Mouse (Mus musculus): ENCODE results near the gene Rcn3. TPM values are rescaled to one million over a fixed set of nuclear protein-coding genes. Genes with fewer than 3 reads are reported as not detected.
A peak's percentile ranks its signal among the peaks of the same experiment; 100 is the strongest.
"Not testable (repeated sequence)": the region's sequence is repeated elsewhere in the genome, so short reads cannot be mapped to it uniquely, and the experiment has no call there.

The Rcn3 gene
- polyA plus RNA-seq, 1 experiment from 2014 or later: 127 TPM

- H3K36me3 ChIP-seq: no peaks in the 10 kb centered on the region
- H3K4me3 ChIP-seq: no peak overlapping the region
- ATAC-seq (ENCODE audit: low read depth): no peak
- H3K27ac ChIP-seq (replicated peaks): no peak overlapping the region
- 78% methylated on average over 8 of the region's 8 CpGs for WGBS
- 0 out of 2 replicates have a peak, but pooled peaks cover 6% of the 10 kb centered on the region for H3K4me1 ChIP-seq (replicated peaks)
- no peaks in the 10 kb centered on the region for H3K9me3 ChIP-seq
- no peak overlapping the region for H3K4me2 ChIP-seq
- no peaks in the 10 kb centered on the region for H3K27me3 ChIP-seq
- H3K9ac ChIP-seq: no peak overlapping the region
These were observed 13.5 kb upstream of the Rcn3 start for GRCm38 (mm10) chr7:45105491-45105890.

- Histone ChIP-seq H3K9ac (no peak overlapping the region), H3K27me3 (no peaks in the 10 kb centered on the region), H3K4me1 (replicated peaks) (0 out of 2 replicates have a peak, but pooled peaks cover 6% of the 10 kb centered on the region), H3K9me3 (no peaks in the 10 kb centered on the region), H3K36me3 (no peaks in the 10 kb centered on the region), H3K27ac (replicated peaks) (no peak overlapping the region), H3K4me3 (no peak overlapping the region), H3K4me2 (no peak overlapping the region)
- 80% methylated on average over 5 of the region's 5 CpGs for WGBS
- no peak for ATAC-seq (ENCODE audit: low read depth)
These were observed 12.9 kb upstream of the Rcn3 start for GRCm38 (mm10) chr7:45104941-45105340.

GRCm38 (mm10) chr7:45103652-45104180 lies 11.7 kb upstream of the Rcn3 start, which contains the start of gene Fcgrt:
Fcgrt (minus strand) TSS chr7:45103851.
- no peaks in the 10 kb centered on the region for H3K36me3 ChIP-seq
- peak within 1 kb of the TSS; percentile 31; the same call in 1 of the 2 replicates for H3K9ac ChIP-seq
- peak; percentile 56; the same call in 1 of the 2 replicates for ATAC-seq (ENCODE audit: low read depth)
- H3K9me3 ChIP-seq: no peaks in the 10 kb centered on the region
- peak within 1 kb of the TSS; percentile 34 for H3K4me2 ChIP-seq
- H3K4me3 ChIP-seq: peak within 1 kb of the TSS; percentile 21
- peak within 1 kb of the TSS; percentile 56 for H3K27ac ChIP-seq (replicated peaks)
- H3K27me3 ChIP-seq: no peaks in the 10 kb centered on the region
- 0 out of 2 replicates have a peak, but pooled peaks cover 6% of the 10 kb centered on the region for H3K4me1 ChIP-seq (replicated peaks)
- WGBS: 64% methylated on average over 7 of the region's 7 CpGs

GRCm38 (mm10) chr7:45102940-45103585 lies 11.0 kb upstream of the Rcn3 start:
- Histone ChIP-seq H3K9me3 (no peaks in the 10 kb centered on the region), H3K27ac (replicated peaks) (peak overlapping the region; percentile 56), H3K36me3 (no peaks in the 10 kb centered on the region), H3K9ac (peak overlapping the region; percentile 31; the same call in 1 of the 2 replicates), H3K27me3 (no peaks in the 10 kb centered on the region), H3K4me2 (peak overlapping the region; percentile 34), H3K4me1 (replicated peaks) (0 out of 2 replicates have a peak, but pooled peaks cover 6% of the 10 kb centered on the region), H3K4me3 (peak overlapping the region; percentile 21)
- WGBS: 83% methylated on average over 9 of the region's 9 CpGs
- no peak for ATAC-seq (ENCODE audit: low read depth)

- no peaks in the 10 kb centered on the region for H3K9me3 ChIP-seq
- WGBS: 89% methylated on average over 11 of the region's 11 CpGs
- peak overlapping the region; percentile 34 for H3K4me2 ChIP-seq
- H3K27ac ChIP-seq (replicated peaks): no peak overlapping the region
- 0 out of 2 replicates have a peak, but pooled peaks cover 6% of the 10 kb centered on the region for H3K4me1 ChIP-seq (replicated peaks)
- no peak for ATAC-seq (ENCODE audit: low read depth)
- no peaks in the 10 kb centered on the region for H3K27me3 ChIP-seq
- no peak overlapping the region for H3K9ac ChIP-seq
- no peaks in the 10 kb centered on the region for H3K36me3 ChIP-seq
- no peak overlapping the region for H3K4me3 ChIP-seq
These were observed 10.4 kb upstream of the Rcn3 start for GRCm38 (mm10) chr7:45102441-45102840.

GRCm38 (mm10) chr7:45100046-45100445 lies 8.0 kb upstream of the Rcn3 start:
- ATAC-seq (ENCODE audit: low read depth): no peak
- H3K4me1 ChIP-seq (replicated peaks): no peaks in the 10 kb centered on the region
- WGBS: 95% methylated on average over 6 of the region's 6 CpGs
- no peak overlapping the region for H3K4me2 ChIP-seq
- no peak overlapping the region for H3K9ac ChIP-seq
- H3K36me3 ChIP-seq: no peaks in the 10 kb centered on the region
- no peak overlapping the region for H3K27ac ChIP-seq (replicated peaks)
- no peak overlapping the region for H3K4me3 ChIP-seq
- no peaks in the 10 kb centered on the region for H3K27me3 ChIP-seq
- H3K9me3 ChIP-seq: no peaks in the 10 kb centered on the region

- no peak for ATAC-seq (ENCODE audit: low read depth)
- Histone ChIP-seq H3K9ac (no peak overlapping the region), H3K4me2 (no peak overlapping the region), H3K36me3 (no peaks in the 10 kb centered on the region), H3K27me3 (no peaks in the 10 kb centered on the region), H3K9me3 (no peaks in the 10 kb centered on the region), H3K27ac (replicated peaks) (no peak overlapping the region), H3K4me1 (replicated peaks) (no peaks in the 10 kb centered on the region), H3K4me3 (no peak overlapping the region)
- WGBS: 90% methylated on average over 8 of the region's 8 CpGs
These were observed 6.7 kb upstream of the Rcn3 start for GRCm38 (mm10) chr7:45098541-45099240.

- H3K9me3 ChIP-seq: no peaks in the 10 kb centered on the region
- H3K27me3 ChIP-seq: no peaks in the 10 kb centered on the region
- H3K36me3 ChIP-seq: no peaks in the 10 kb centered on the region
- no peak overlapping the region for H3K4me3 ChIP-seq
- H3K27ac ChIP-seq (replicated peaks): 0 out of 2 replicates have a peak overlapping the region, but pooled peaks have one; percentile 18
- ATAC-seq (ENCODE audit: low read depth): no peak
- peaks cover 6% of the 10 kb centered on the region; the same call in 1 of the 2 replicates for H3K4me1 ChIP-seq (replicated peaks)
- H3K9ac ChIP-seq: peak overlapping the region; percentile 31; the same call in 1 of the 2 replicates
- H3K4me2 ChIP-seq: no peak overlapping the region
- 75% methylated on average over 6 of the region's 6 CpGs for WGBS
These were observed 5.5 kb upstream of the Rcn3 start for GRCm38 (mm10) chr7:45097479-45097878.

- peaks cover 18% of the 10 kb centered on the region for H3K4me1 ChIP-seq (replicated peaks)
- H3K4me3 ChIP-seq; H3K27me3 ChIP-seq; H3K9ac ChIP-seq; H3K36me3 ChIP-seq; H3K27ac ChIP-seq (replicated peaks); H3K9me3 ChIP-seq; ATAC-seq (ENCODE audit: low read depth); H3K4me2 ChIP-seq: not testable (repeated sequence)
- WGBS: 95% methylated on average over 14 of the region's 14 CpGs
These were observed 3.9 kb upstream of the Rcn3 start for GRCm38 (mm10) chr7:45095965-45096364.

GRCm38 (mm10) chr7:45095367-45095766 lies 3.3 kb upstream of the Rcn3 start:
- WGBS: 85% methylated on average over 6 of the region's 6 CpGs
- H3K27me3 ChIP-seq: no peaks in the 10 kb centered on the region
- H3K4me3 ChIP-seq: no peak overlapping the region
- H3K27ac ChIP-seq (replicated peaks): no peak overlapping the region
- ATAC-seq (ENCODE audit: low read depth): no peak
- no peaks in the 10 kb centered on the region for H3K9me3 ChIP-seq
- H3K9ac ChIP-seq: no peak overlapping the region
- no peak overlapping the region for H3K4me2 ChIP-seq
- H3K4me1 ChIP-seq (replicated peaks): peaks cover 24% of the 10 kb centered on the region
- H3K36me3 ChIP-seq: no peaks in the 10 kb centered on the region

GRCm38 (mm10) chr7:45094121-45094520 lies 2.1 kb upstream of the Rcn3 start:
- no peaks in the 10 kb centered on the region for H3K27me3 ChIP-seq
- H3K9me3 ChIP-seq: no peaks in the 10 kb centered on the region
- H3K27ac ChIP-seq (replicated peaks): no peak overlapping the region
- H3K9ac ChIP-seq: no peak overlapping the region
- H3K4me1 ChIP-seq (replicated peaks): peaks cover 24% of the 10 kb centered on the region
- H3K36me3 ChIP-seq: no peaks in the 10 kb centered on the region
- no peak overlapping the region for H3K4me2 ChIP-seq
- H3K4me3 ChIP-seq: no peak overlapping the region
- WGBS: 11% methylated on average over 7 of the region's 7 CpGs
- no peak for ATAC-seq (ENCODE audit: low read depth)

GRCm38 (mm10) chr7:45093516-45093905 lies 1.5 kb upstream of the Rcn3 start:
- H3K9me3 ChIP-seq: no peaks in the 10 kb centered on the region
- no peak for ATAC-seq (ENCODE audit: low read depth)
- no peak overlapping the region for H3K4me3 ChIP-seq
- no peak overlapping the region for H3K9ac ChIP-seq
- no peak overlapping the region for H3K4me2 ChIP-seq
- 22% methylated on average over 17 of the region's 18 CpGs for WGBS
- no peaks in the 10 kb centered on the region for H3K27me3 ChIP-seq
- no peak overlapping the region for H3K27ac ChIP-seq (replicated peaks)
- H3K36me3 ChIP-seq: no peaks in the 10 kb centered on the region
- H3K4me1 ChIP-seq (replicated peaks): peaks cover 24% of the 10 kb centered on the region

All from neural tube, embryonic 13.5 days (tissue).